Mouse (Mus musculus): ENCODE results near the gene Stac.

Stac gene

GRCm38 (mm10) chr9:111689680-111690483 lies at the start of gene Stac:
TSS of gene Stac (minus strand) at chr9:111690348.
- no peak for DNase-seq

- DNase-seq = no peak
Observed at GRCm38 (mm10) chr9:111739431-111740245, 49.5 kb upstream of the Stac start.

GRCm38 (mm10) chr9:111739026-111739425 lies 48.9 kb upstream of the Stac start:
- no peak for DNase-seq

GRCm38 (mm10) chr9:111737796-111738195 lies 47.6 kb upstream of the Stac start:
- DNase-seq = no peak

GRCm38 (mm10) chr9:111735931-111736330 lies 45.8 kb upstream of the Stac start:
- no peak for DNase-seq

- DNase-seq = no peak
Observed at GRCm38 (mm10) chr9:111731939-111732670, 42.0 kb upstream of the Stac start.

- DNase-seq = no peak
Observed at GRCm38 (mm10) chr9:111724981-111725593, 34.9 kb upstream of the Stac start.

GRCm38 (mm10) chr9:111714457-111714856 lies 24.3 kb upstream of the Stac start:
- no peak for DNase-seq

GRCm38 (mm10) chr9:111700101-111700500 lies 10.0 kb upstream of the Stac start:
- no peak for DNase-seq

GRCm38 (mm10) chr9:111690484-111690855 lies 322 bp upstream of the Stac start:
- no peak for DNase-seq

- no peak for DNase-seq
Observed at GRCm38 (mm10) chr9:111689146-111689545, 1.0 kb downstream of the Stac start.

GRCm38 (mm10) chr9:111684170-111684569 lies 6.0 kb downstream of the Stac start:
- no peak for DNase-seq

GRCm38 (mm10) chr9:111679516-111679915 lies 10.6 kb downstream of the Stac start:
- no peak for DNase-seq

- no peak for DNase-seq
Observed at GRCm38 (mm10) chr9:111669816-111670215, 20.3 kb downstream of the Stac start.

- no peak for DNase-seq
Observed at GRCm38 (mm10) chr9:111655066-111655465, 35.1 kb downstream of the Stac start.

GRCm38 (mm10) chr9:111644228-111644627 lies 45.9 kb downstream of the Stac start:
- DNase-seq = no peak

- DNase-seq = no peak
Observed at GRCm38 (mm10) chr9:111643369-111643768, 46.8 kb downstream of the Stac start.

GRCm38 (mm10) chr9:111637641-111638040 lies 52.5 kb downstream of the Stac start:
- no peak for DNase-seq

- DNase-seq = no peak
Observed at GRCm38 (mm10) chr9:111632833-111633232, 57.3 kb downstream of the Stac start.

- DNase-seq = no peak
Observed at GRCm38 (mm10) chr9:111621191-111621590, 69.0 kb downstream of the Stac start.

- no peak for DNase-seq
Observed at GRCm38 (mm10) chr9:111611341-111611740, 78.8 kb downstream of the Stac start.

- no peak for DNase-seq
Observed at GRCm38 (mm10) chr9:111608762-111609161, 81.4 kb downstream of the Stac start.

- DNase-seq = no peak
Observed at GRCm38 (mm10) chr9:111606603-111607002, 83.5 kb downstream of the Stac start.

Measured in thymus, postnatal 14 days (tissue).